Comparison of ENCODE assay signal across 17 mouse cellular contexts in genomic region chr15:103128056-103128833, GRCm38 (mm10). TPM values are rescaled to one million over a fixed set of nuclear protein-coding genes. Genes with fewer than 3 reads are reported as not detected.
DNase-seq lines count a peak whose midpoint lies in the region; ATAC-seq and TF ChIP-seq lines count a peak whose summit lies in the region.
"Had no signal": no experiment of that assay in that cellular context is flagged by ENCODE, and none has a peak within 500 bp of the region (broad histone marks: within the 10 kb centered on the region; RNA-seq: fewer than 3 reads in every experiment).

No protein-coding gene starts in this region.

- no peak for DNase-seq in stomach, postnatal 0 days (ENCODE audit: low spot score)
- peak; percentile 19 for DNase-seq in Patski (ENCODE audit: low read depth, low spot score)
- peak; percentile 42 for DNase-seq in limb, embryonic 11.5 days (ENCODE audit: low spot score)
- no peak for DNase-seq in thymus, postnatal 0 days (ENCODE audit: low spot score)
- no peak for DNase-seq in embryo, embryonic 11 days
- DNase-seq: cerebellum, postnatal 10 days; heart, postnatal 14 days; kidney, adult 11 months had no signal

- TF ChIP-seq CTCF in stomach, postnatal 0 days (IDR thresholded peaks at IDR 0.05; ENCODE audit: low read depth) = no peak
- no peak for TF ChIP-seq CTCF in Patski (IDR thresholded peaks at IDR 0.05)

- no peak for TF ChIP-seq EP300 in stomach, postnatal 0 days (optimal IDR thresholded peaks at IDR 0.05)

- POLR2A ChIA-PET in Patski (lab: Charles Lee) = no interaction called here

- H3K4me2 ChIP-seq in stomach, embryonic 14.5 days (replicated peaks; ENCODE audit: low read depth, low read length) = no peak overlapping the region
- H3K4me2 ChIP-seq in stomach, postnatal 0 days (replicated peaks; ENCODE audit: low read depth) = no peak overlapping the region
- H3K4me2 ChIP-seq in limb, embryonic 11.5 days (ENCODE audit: low read depth, severe bottlenecking) = no peak overlapping the region
- H3K4me2 ChIP-seq in stomach, embryonic 16.5 days (ENCODE audit: low read depth, low read length) = no peak overlapping the region
- H3K4me2 ChIP-seq in midbrain, embryonic 15.5 days = no peak overlapping the region
- H3K4me2 ChIP-seq: forebrain, embryonic 12.5 days; heart, embryonic 11.5 days; hindbrain, embryonic 14.5 days; liver, embryonic 12.5 days; lung, embryonic 15.5 days; midbrain, embryonic 12.5 days had no signal

- CTCF ChIA-PET in Patski (lab: Charles Lee) = interaction anchor here (1.4 to 3.0 kb wide), 2 partner anchors 50 to 115 kb away, joined by 6 to 11 read pairs; no protein-coding TSS in a partner anchor

- H3K9ac ChIP-seq in stomach, embryonic 14.5 days (replicated peaks; ENCODE audit: low read depth, low read length) = no peak overlapping the region
- no peak overlapping the region for H3K9ac ChIP-seq in stomach, postnatal 0 days (ENCODE audit: low read length)
- no peak overlapping the region for H3K9ac ChIP-seq in limb, embryonic 11.5 days (ENCODE audit: low read length)
- H3K9ac ChIP-seq in stomach, embryonic 16.5 days (ENCODE audit: low read length) = no peak overlapping the region
- no peak overlapping the region for H3K9ac ChIP-seq in midbrain, embryonic 15.5 days
- H3K9ac ChIP-seq: forebrain, embryonic 12.5 days; hindbrain, embryonic 14.5 days; liver, embryonic 12.5 days; lung, embryonic 15.5 days; midbrain, embryonic 12.5 days had no signal

- H3K27me3 ChIP-seq in stomach, embryonic 14.5 days (ENCODE audit: control insufficient read depth, insufficient read depth, low read length) = no peaks in the 10 kb centered on the region
- H3K27me3 ChIP-seq in stomach, postnatal 0 days (ENCODE audit: control insufficient read depth, insufficient read depth, low read length) = no peaks in the 10 kb centered on the region
- H3K27me3 ChIP-seq in Patski = no peaks in the 10 kb centered on the region
- H3K27me3 ChIP-seq in limb, embryonic 11.5 days (ENCODE audit: control insufficient read depth, insufficient read depth, low read length) = peaks cover 14% of the 10 kb centered on the region
- H3K27me3 ChIP-seq in stomach, embryonic 16.5 days (ENCODE audit: control insufficient read depth, insufficient read depth, low read length) = no peaks in the 10 kb centered on the region; the same call in 1 of the 2 replicates
- H3K27me3 ChIP-seq in midbrain, embryonic 15.5 days (replicated peaks) = peaks cover 9% of the 10 kb centered on the region

- H3K27ac ChIP-seq in stomach, embryonic 14.5 days (ENCODE audit: low read length) = peak overlapping the region; percentile 56; the same call in 1 of the 2 replicates
- no peak overlapping the region; the same call in 1 of the 2 replicates for H3K27ac ChIP-seq in stomach, postnatal 0 days (replicated peaks)
- no peak overlapping the region; the same call in 1 of the 2 replicates for H3K27ac ChIP-seq in limb, embryonic 11.5 days (replicated peaks; ENCODE audit: low read depth, low read length)
- peak overlapping the region; percentile 60 for H3K27ac ChIP-seq in stomach, embryonic 16.5 days (ENCODE audit: low read length)
- no peak overlapping the region for H3K27ac ChIP-seq in midbrain, embryonic 15.5 days
- H3K27ac ChIP-seq: forebrain, embryonic 12.5 days; hindbrain, embryonic 14.5 days; liver, embryonic 12.5 days; lung, embryonic 15.5 days; midbrain, embryonic 12.5 days had no signal

- ATAC-seq in stomach, embryonic 14.5 days (ENCODE audit: insufficient number of reproducible peaks, insufficient read depth, low FRiP score, low read depth) = no peak
- no peak for ATAC-seq in stomach, postnatal 0 days (ENCODE audit: low FRiP score, low TSS enrichment)
- ATAC-seq in Patski = peak; percentile 52
- ATAC-seq in limb, embryonic 11.5 days (ENCODE audit: insufficient number of reproducible peaks, low FRiP score, low TSS enrichment, low read depth) = peak; percentile 61; the same call in 1 of the 2 replicates
- no peak for ATAC-seq in stomach, embryonic 16.5 days (ENCODE audit: insufficient read depth, low FRiP score)
- ATAC-seq in midbrain, embryonic 15.5 days (replicated peaks) = no peak
- ATAC-seq: liver, embryonic 12.5 days had no signal

- H3K9me3 ChIP-seq in stomach, embryonic 14.5 days (ENCODE audit: control insufficient read depth, low read depth, low read length) = no peaks in the 10 kb centered on the region
- H3K9me3 ChIP-seq in stomach, postnatal 0 days (ENCODE audit: control insufficient read depth, low read length) = no peaks in the 10 kb centered on the region
- H3K9me3 ChIP-seq in limb, embryonic 11.5 days (ENCODE audit: control insufficient read depth, low read length) = no peaks in the 10 kb centered on the region
- no peaks in the 10 kb centered on the region; the same call in 1 of the 2 replicates for H3K9me3 ChIP-seq in stomach, embryonic 16.5 days (replicated peaks; ENCODE audit: control insufficient read depth, low read length)
- no peaks in the 10 kb centered on the region for H3K9me3 ChIP-seq in midbrain, embryonic 15.5 days
- H3K9me3 ChIP-seq: forebrain, embryonic 12.5 days; liver, embryonic 12.5 days; lung, embryonic 15.5 days had no signal

- H3K36me3 ChIP-seq in stomach, embryonic 14.5 days (ENCODE audit: control insufficient read depth, insufficient read depth, low read length) = no peaks in the 10 kb centered on the region
- no peaks in the 10 kb centered on the region for H3K36me3 ChIP-seq in stomach, postnatal 0 days (ENCODE audit: control insufficient read depth, insufficient read depth, low read length)
- no peaks in the 10 kb centered on the region for H3K36me3 ChIP-seq in limb, embryonic 11.5 days (ENCODE audit: control insufficient read depth, insufficient read depth, low read length)
- H3K36me3 ChIP-seq in stomach, embryonic 16.5 days (ENCODE audit: control insufficient read depth, insufficient read depth, low read length) = no peaks in the 10 kb centered on the region
- H3K36me3 ChIP-seq in midbrain, embryonic 15.5 days (replicated peaks) = no peaks in the 10 kb centered on the region
- H3K36me3 ChIP-seq: forebrain, embryonic 12.5 days; liver, embryonic 12.5 days; lung, embryonic 15.5 days; midbrain, embryonic 12.5 days had no signal

- H3K4me3 ChIP-seq in stomach, embryonic 14.5 days (ENCODE audit: low read depth, low read length) = no peak overlapping the region
- no peak overlapping the region for H3K4me3 ChIP-seq in stomach, postnatal 0 days (ENCODE audit: low read depth, low read length)
- H3K4me3 ChIP-seq in limb, embryonic 11.5 days (ENCODE audit: low read depth, low read length) = no peak overlapping the region
- no peak overlapping the region for H3K4me3 ChIP-seq in stomach, embryonic 16.5 days (replicated peaks; ENCODE audit: low read length)
- no peak overlapping the region for H3K4me3 ChIP-seq in midbrain, embryonic 15.5 days
- H3K4me3 ChIP-seq: forebrain, embryonic 12.5 days; liver, embryonic 12.5 days; lung, embryonic 15.5 days; midbrain, embryonic 12.5 days had no signal

- WGBS in stomach, embryonic 14.5 days = 40% methylated on average over 1 of the region's 1 CpGs
- 14% methylated on average over 1 of the region's 1 CpGs for WGBS in stomach, postnatal 0 days
- WGBS in limb, embryonic 11.5 days = 8% methylated on average over 1 of the region's 1 CpGs
- WGBS in stomach, embryonic 16.5 days = 45% methylated on average over 1 of the region's 1 CpGs
- WGBS in midbrain, embryonic 15.5 days = 75% methylated on average over 1 of the region's 1 CpGs

- in situ Hi-C loops in Patski (cut with MboI; ENCODE audit: low pct_unique_long_range_greater_than_20kb) = loop anchor here (5.0 kb wide), 1 partner anchor 116 kb away; no protein-coding TSS in a partner anchor

- peaks cover 34% of the 10 kb centered on the region for H3K4me1 ChIP-seq in stomach, embryonic 14.5 days (ENCODE audit: control insufficient read depth, insufficient read depth, low read length)
- H3K4me1 ChIP-seq in stomach, postnatal 0 days (replicated peaks; ENCODE audit: control insufficient read depth, insufficient read depth) = no peaks in the 10 kb centered on the region; the same call in 1 of the 2 replicates
- peaks cover 19% of the 10 kb centered on the region for H3K4me1 ChIP-seq in limb, embryonic 11.5 days (ENCODE audit: control insufficient read depth, insufficient read depth, low read length)
- H3K4me1 ChIP-seq in stomach, embryonic 16.5 days (ENCODE audit: control insufficient read depth, insufficient read depth, low read length) = peaks cover 34% of the 10 kb centered on the region
- no peaks in the 10 kb centered on the region for H3K4me1 ChIP-seq in midbrain, embryonic 15.5 days
- H3K4me1 ChIP-seq: forebrain, embryonic 12.5 days; midbrain, embryonic 12.5 days had no signal

RNA-seq across cellular contexts. Expression of gene Smug1, which starts 38.6 kb away (rescaled TPM):
- 21.4 and 22.2 TPM in 2 replicates for polyA plus RNA-seq in stomach, embryonic 14.5 days (2014; fragmentation: Nextera tagmentation; extraction: Ambion mirVana)
- 10.6 and 11.2 TPM in 2 replicates for polyA plus RNA-seq in stomach, postnatal 0 days (2015; fragmentation: Nextera tagmentation; extraction: Ambion mirVana)
- polyA plus RNA-seq in Patski (2021) = 17.4 TPM
- polyA plus RNA-seq in limb, embryonic 11.5 days (2014; fragmentation: Nextera tagmentation; extraction: Ambion mirVana) = 14.4 and 14.7 TPM in 2 replicates
- 20.1 and 21.1 TPM in 2 replicates for polyA plus RNA-seq in stomach, embryonic 16.5 days (2015; fragmentation: Nextera tagmentation; extraction: Ambion mirVana)
- 23.4 and 24.2 TPM in 2 replicates for polyA plus RNA-seq in midbrain, embryonic 15.5 days (2015; fragmentation: Nextera tagmentation; extraction: Ambion mirVana)
- 7.5 and 8.9 TPM in 2 replicates for polyA plus RNA-seq in thymus, postnatal 0 days (2015; fragmentation: Nextera tagmentation; extraction: Ambion mirVana)

Comparison
In these comparisons a context has a peak if more than half of its experiments do, and no peak if none do; other contexts are left out.
1. H3K27ac ChIP-seq: peak in stomach, embryonic 14.5 days (single experiment) and stomach, embryonic 16.5 days (single experiment); none in stomach, postnatal 0 days (single experiment), limb, embryonic 11.5 days (single experiment) and midbrain, embryonic 15.5 days (single experiment).
2. ATAC-seq: peak in Patski (single experiment) and limb, embryonic 11.5 days (single experiment); none in stomach, embryonic 14.5 days (single experiment), stomach, postnatal 0 days (single experiment), stomach, embryonic 16.5 days (single experiment) and midbrain, embryonic 15.5 days (single experiment).
3. DNase-seq: peak in Patski (single experiment) and limb, embryonic 11.5 days (single experiment); none in stomach, postnatal 0 days (single experiment), thymus, postnatal 0 days (single experiment) and embryo, embryonic 11 days (single experiment).